Mouse (Mus musculus): ENCODE results near the gene Ifna13. TPM values are rescaled to one million over a fixed set of nuclear protein-coding genes. Genes with fewer than 3 reads are reported as not detected.

The Ifna13 gene
- polyA plus RNA-seq (2011; ENCODE audit: insufficient read length, low read depth, missing spikeins): not detected in 2 replicates

DNA sequence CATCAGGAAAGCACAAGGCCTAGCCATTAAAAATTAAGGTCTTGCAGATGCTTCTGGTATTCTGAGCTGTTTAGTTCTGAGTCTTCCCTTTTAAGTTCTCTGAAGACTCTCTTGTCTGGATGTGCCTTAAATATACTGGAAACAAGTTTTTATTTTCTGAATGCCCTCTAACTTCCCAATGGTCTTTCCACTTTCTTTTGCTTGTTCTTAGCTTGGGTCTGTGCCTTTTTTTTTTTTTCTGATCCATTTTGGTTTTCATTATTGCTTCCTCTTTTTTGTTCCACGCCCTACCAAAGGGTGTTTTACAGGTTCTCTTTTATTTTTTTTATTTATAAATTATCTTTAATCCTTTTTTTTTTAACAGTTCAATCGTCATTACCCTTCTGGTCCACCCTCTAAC is at the start of gene Ifna13:
TSS of gene Ifna13 (minus strand) at position 101 of the 400 bp plus-strand sequence.
- H3K27ac ChIP-seq (ENCODE audit: insufficient read depth, low read length): no peak within 1 kb of the TSS
- no peaks in the 10 kb centered on the region for H3K4me1 ChIP-seq (ENCODE audit: control insufficient read depth, insufficient read depth, low read length)
- TF ChIP-seq POLR2A (IDR thresholded peaks at IDR 0.05; ENCODE audit: low read depth, low read length) (no peak), CTCF (IDR thresholded peaks at IDR 0.05; ENCODE audit: borderline replicate concordance, insufficient read depth, low read length) (no peak)
- H3K4me3 ChIP-seq (ENCODE audit: insufficient read depth, low read length): no peak within 1 kb of the TSS

DNA sequence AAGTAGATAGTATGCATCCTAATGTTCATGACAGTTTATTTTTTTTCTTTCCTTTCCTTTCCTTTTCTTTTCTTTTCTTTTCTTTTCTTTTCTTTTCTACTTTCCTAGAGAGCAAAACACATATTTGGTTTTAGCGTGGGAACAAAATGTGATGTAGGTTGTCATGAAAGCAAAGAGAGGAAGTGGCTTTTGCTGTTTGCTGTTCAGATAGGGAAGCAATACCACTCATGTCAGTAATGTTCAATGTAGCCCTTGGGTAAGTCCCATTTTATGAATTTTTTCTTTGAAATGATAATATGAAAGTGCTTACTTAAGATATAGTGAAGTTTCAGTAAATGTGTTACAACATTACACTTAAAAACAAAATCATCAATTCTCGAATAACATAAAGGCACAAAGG is 49.1 kb upstream of the Ifna13 start:
- Histone ChIP-seq H3K4me3 (ENCODE audit: insufficient read depth, low read length) (no peak overlapping the region), H3K4me1 (ENCODE audit: control insufficient read depth, insufficient read depth, low read length) (no peaks in the 10 kb centered on the region), H3K27ac (ENCODE audit: insufficient read depth, low read length) (no peak overlapping the region)
- TF ChIP-seq POLR2A (IDR thresholded peaks at IDR 0.05; ENCODE audit: low read depth, low read length): no peak
- TF ChIP-seq CTCF (IDR thresholded peaks at IDR 0.05; ENCODE audit: borderline replicate concordance, insufficient read depth, low read length): no peak

DNA sequence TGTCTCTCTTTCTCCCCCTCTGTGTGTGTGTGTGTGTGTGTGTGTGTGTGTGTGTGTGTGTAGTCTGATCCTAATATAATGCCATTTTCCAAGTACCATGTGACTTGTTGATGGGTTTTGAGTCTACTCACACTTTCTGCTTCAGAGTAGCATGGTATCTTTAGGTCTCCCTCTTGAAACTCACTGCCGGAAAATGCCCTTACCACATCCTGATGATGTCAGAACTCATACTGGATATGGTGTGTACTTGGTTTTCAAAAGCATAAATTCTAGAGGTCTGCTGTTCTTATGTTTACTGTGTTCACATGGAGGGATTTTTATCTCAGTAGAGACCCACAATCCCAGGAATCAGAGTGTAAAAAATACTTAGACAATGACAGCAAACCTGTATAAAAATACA is 48.3 kb upstream of the Ifna13 start:
- Histone ChIP-seq H3K4me1 (ENCODE audit: control insufficient read depth, insufficient read depth, low read length) (no peaks in the 10 kb centered on the region), H3K4me3 (ENCODE audit: insufficient read depth, low read length) (no peak overlapping the region), H3K27ac (ENCODE audit: insufficient read depth, low read length) (no peak overlapping the region)
- TF ChIP-seq POLR2A (IDR thresholded peaks at IDR 0.05; ENCODE audit: low read depth, low read length): no peak
- no peak for TF ChIP-seq CTCF (IDR thresholded peaks at IDR 0.05; ENCODE audit: borderline replicate concordance, insufficient read depth, low read length)

DNA sequence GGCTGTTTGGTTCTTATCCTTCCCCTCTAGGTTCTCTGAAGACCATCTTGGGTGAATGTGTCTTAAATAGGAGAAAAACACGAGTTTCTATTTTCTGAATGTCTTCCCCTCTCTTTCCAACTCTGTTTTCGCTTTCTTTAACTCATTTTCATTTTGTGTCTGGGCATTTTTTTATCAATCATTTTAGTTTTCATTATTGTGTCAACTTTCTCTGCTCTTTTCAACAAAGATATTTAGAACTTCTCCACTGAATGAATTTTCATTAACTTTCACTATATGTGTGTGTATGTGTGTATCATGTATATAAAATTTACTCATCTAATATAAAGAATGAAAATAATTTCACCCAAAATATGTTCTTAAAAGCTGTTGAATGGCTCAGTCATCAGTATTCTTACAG is 47.0 kb upstream of the Ifna13 start, which contains the start of gene Ifnab:
TSS of gene Ifnab (minus strand) at position 101 of the 400 bp plus-strand sequence.
- no peak for TF ChIP-seq POLR2A (IDR thresholded peaks at IDR 0.05; ENCODE audit: low read depth, low read length)
- TF ChIP-seq CTCF (IDR thresholded peaks at IDR 0.05; ENCODE audit: borderline replicate concordance, insufficient read depth, low read length): no peak
- H3K4me3 ChIP-seq (ENCODE audit: insufficient read depth, low read length): no peak within 1 kb of the TSS
- no peaks in the 10 kb centered on the region for H3K4me1 ChIP-seq (ENCODE audit: control insufficient read depth, insufficient read depth, low read length)
- no peak within 1 kb of the TSS for H3K27ac ChIP-seq (ENCODE audit: insufficient read depth, low read length)

DNA sequence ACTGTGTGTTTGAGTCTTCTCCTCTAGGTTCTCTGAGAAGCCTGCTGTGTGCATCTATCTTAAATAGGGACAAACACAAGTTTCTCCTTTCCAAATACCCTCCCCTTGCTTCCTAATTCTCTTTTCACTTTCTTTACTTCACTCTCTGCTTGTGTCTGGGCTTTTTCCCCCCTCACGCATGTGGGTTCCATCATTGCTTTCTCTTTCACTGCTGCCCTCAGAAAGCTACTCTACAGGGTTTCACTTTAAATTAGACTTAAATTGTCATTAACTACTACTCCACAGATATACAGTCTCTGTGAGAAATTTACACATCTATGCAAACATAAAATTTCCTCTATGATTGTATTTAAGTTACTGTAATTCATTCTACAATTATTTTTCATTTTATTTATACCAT is 39.6 kb upstream of the Ifna13 start, which contains the start of gene Ifna2:
TSS of gene Ifna2 (minus strand) at position 101 of the 400 bp plus-strand sequence.
- no peak within 1 kb of the TSS for H3K4me3 ChIP-seq (ENCODE audit: insufficient read depth, low read length)
- TF ChIP-seq CTCF (IDR thresholded peaks at IDR 0.05; ENCODE audit: borderline replicate concordance, insufficient read depth, low read length) (no peak), POLR2A (IDR thresholded peaks at IDR 0.05; ENCODE audit: low read depth, low read length) (no peak)
- no peaks in the 10 kb centered on the region for H3K4me1 ChIP-seq (ENCODE audit: control insufficient read depth, insufficient read depth, low read length)
- no peak within 1 kb of the TSS for H3K27ac ChIP-seq (ENCODE audit: insufficient read depth, low read length)

DNA sequence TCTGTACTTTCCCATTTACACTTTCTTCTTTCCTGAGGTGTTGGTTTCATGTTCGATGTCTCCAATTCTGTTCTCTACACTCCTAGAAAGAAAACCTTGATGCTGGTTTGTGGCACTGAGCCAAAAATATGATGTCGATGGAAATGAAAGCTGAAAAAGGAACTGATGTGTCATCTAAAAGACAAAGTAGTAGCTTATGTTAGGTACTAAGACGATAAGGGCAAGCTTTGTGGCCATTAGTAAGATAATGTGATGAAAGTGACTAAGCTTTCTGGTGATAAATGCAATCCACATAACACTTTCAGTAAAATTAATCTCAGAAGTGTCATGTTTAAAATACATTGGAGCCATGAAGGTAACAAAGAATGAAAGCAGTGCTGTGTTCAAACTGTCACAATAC is 37.1 kb upstream of the Ifna13 start:
- TF ChIP-seq CTCF (IDR thresholded peaks at IDR 0.05; ENCODE audit: borderline replicate concordance, insufficient read depth, low read length): no peak
- no peak for TF ChIP-seq POLR2A (IDR thresholded peaks at IDR 0.05; ENCODE audit: low read depth, low read length)
- Histone ChIP-seq H3K4me1 (ENCODE audit: control insufficient read depth, insufficient read depth, low read length) (no peaks in the 10 kb centered on the region), H3K4me3 (ENCODE audit: insufficient read depth, low read length) (no peak overlapping the region), H3K27ac (ENCODE audit: insufficient read depth, low read length) (no peak overlapping the region)

DNA sequence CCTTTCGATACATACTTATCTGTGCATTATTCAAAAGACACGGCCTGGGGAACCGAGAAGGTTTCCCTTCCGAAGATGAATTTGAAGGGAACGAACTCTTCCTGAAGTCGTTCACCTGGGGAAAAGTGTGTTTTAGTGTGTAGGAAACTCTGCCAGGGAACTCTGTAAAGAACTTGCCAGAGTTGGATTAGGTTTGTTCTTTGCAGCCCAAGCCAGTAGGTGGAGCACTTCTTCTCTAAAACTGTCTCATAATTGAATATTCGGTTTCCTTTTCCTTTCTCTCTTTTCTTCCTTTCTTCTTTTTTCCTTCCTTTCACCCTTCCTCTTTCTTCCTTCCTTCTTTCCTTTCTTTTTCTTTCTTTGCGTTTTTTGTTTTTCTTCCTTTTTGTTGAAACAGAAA is 36.1 kb upstream of the Ifna13 start:
- no peak overlapping the region for H3K27ac ChIP-seq (ENCODE audit: insufficient read depth, low read length)
- TF ChIP-seq POLR2A (IDR thresholded peaks at IDR 0.05; ENCODE audit: low read depth, low read length) (no peak), CTCF (IDR thresholded peaks at IDR 0.05; ENCODE audit: borderline replicate concordance, insufficient read depth, low read length) (no peak)

DNA sequence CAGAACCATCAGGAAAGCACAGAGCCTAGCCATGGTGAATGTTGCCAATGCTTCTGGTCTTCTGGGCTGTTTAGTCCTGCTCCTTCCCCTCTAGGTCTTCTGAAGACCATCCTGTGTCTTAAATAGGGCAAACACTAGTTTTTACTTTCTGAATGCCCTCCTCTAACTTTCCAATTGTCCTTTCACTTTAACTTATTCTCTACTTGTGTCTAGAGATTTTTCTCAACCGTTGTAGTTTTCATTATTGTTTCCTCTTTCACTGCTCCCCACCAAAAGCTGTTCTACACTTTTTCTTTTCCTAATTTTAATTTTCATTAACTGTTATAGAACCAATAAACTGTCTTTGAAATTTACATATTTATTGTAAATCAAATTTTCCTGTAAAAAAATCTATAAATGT is 32.6 kb upstream of the Ifna13 start, which contains the start of gene Ifna16:
TSS of gene Ifna16 (minus strand) at position 101 of the 400 bp plus-strand sequence.
- TF ChIP-seq CTCF (IDR thresholded peaks at IDR 0.05; ENCODE audit: borderline replicate concordance, insufficient read depth, low read length): no peak
- no peak for TF ChIP-seq POLR2A (IDR thresholded peaks at IDR 0.05; ENCODE audit: low read depth, low read length)
- Histone ChIP-seq H3K27ac (ENCODE audit: insufficient read depth, low read length) (no peak within 1 kb of the TSS), H3K4me1 (ENCODE audit: control insufficient read depth, insufficient read depth, low read length) (no peaks in the 10 kb centered on the region), H3K4me3 (ENCODE audit: insufficient read depth, low read length) (no peak within 1 kb of the TSS)

More for the DNA sequence above, 36.1 kb upstream of the Ifna13 start:
- Histone ChIP-seq H3K4me1 (ENCODE audit: control insufficient read depth, insufficient read depth, low read length) (no peaks in the 10 kb centered on the region), H3K4me3 (ENCODE audit: insufficient read depth, low read length) (no peak overlapping the region)

DNA sequence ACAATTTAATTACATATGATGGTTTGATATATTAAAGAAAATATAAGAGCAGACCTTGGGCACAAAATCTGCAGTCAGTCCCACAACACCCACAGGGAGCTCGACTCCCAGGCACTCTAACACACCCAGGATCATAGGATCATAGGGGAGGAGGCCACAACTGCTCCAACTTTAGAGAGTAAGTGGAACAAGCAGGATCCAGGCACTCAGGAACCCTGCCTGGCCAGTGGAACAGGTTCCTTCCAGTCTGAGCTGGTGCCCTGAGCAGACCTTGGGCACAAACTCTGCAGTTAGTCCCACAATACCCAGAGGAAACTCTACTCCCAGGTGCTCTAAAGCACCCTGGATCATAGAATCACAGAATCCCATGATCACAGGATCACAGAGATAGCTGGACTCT is 11.2 kb upstream of the Ifna13 start:
- no peak overlapping the region for H3K27ac ChIP-seq (ENCODE audit: insufficient read depth, low read length)
- no peaks in the 10 kb centered on the region for H3K4me1 ChIP-seq (ENCODE audit: control insufficient read depth, insufficient read depth, low read length)
- TF ChIP-seq CTCF (IDR thresholded peaks at IDR 0.05; ENCODE audit: borderline replicate concordance, insufficient read depth, low read length) (no peak), POLR2A (IDR thresholded peaks at IDR 0.05; ENCODE audit: low read depth, low read length) (no peak)
- no peak overlapping the region for H3K4me3 ChIP-seq (ENCODE audit: insufficient read depth, low read length)

DNA sequence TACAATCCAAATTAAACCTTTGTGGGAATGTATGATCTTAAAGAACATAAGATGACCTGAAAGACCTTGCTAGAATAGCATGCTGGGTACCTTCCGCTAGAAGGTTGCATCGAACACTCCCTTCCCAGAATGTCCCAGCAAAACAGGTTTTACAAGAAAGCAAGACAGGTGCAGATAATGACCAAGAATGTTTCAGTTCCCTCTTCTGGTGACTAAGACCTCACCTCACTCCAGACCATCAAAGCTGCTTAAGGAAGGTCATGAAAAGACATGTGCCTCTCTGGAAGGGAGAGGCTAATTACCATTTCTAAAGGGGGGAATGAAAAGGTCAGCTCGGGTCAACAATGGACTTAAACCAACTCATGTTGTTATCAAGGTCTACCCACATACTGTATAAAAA is 9.4 kb upstream of the Ifna13 start:
- TF ChIP-seq POLR2A (IDR thresholded peaks at IDR 0.05; ENCODE audit: low read depth, low read length): no peak
- TF ChIP-seq CTCF (IDR thresholded peaks at IDR 0.05; ENCODE audit: borderline replicate concordance, insufficient read depth, low read length): no peak
- Histone ChIP-seq H3K4me3 (ENCODE audit: insufficient read depth, low read length) (no peak overlapping the region), H3K27ac (ENCODE audit: insufficient read depth, low read length) (no peak overlapping the region), H3K4me1 (ENCODE audit: control insufficient read depth, insufficient read depth, low read length) (no peaks in the 10 kb centered on the region)
